Mouse (Mus musculus): ENCODE measurements at regions not wholly inside any gene's neighbourhood (a gene's known extent, or its start where the extent isn't known, plus 50 kb on each side); places are given as distances from the start of the nearest gene placed in this dataset.
"Not testable (repeated sequence)": the region's sequence is repeated elsewhere in the genome, so short reads cannot be mapped to it uniquely, and the experiment has no call there.

GRCm38 (mm10) chrX:130525770-130526169 is 776.2 kb downstream of the Diaph2 start:
- TF ChIP-seq CTCF (IDR thresholded peaks at IDR 0.05; ENCODE audit: low read depth) = no peak
- no peak for TF ChIP-seq EP300 (optimal IDR thresholded peaks at IDR 0.05)
- Histone ChIP-seq H3K9me3 (ENCODE audit: control insufficient read depth, low read length) (no peaks in the 10 kb centered on the region), H3K27ac (replicated peaks) (no peak overlapping the region), H3K4me2 (replicated peaks; ENCODE audit: low read depth) (no peak overlapping the region), H3K4me1 (replicated peaks; ENCODE audit: control insufficient read depth, insufficient read depth) (no peaks in the 10 kb centered on the region), H3K36me3 (ENCODE audit: control insufficient read depth, insufficient read depth, low read length) (no peaks in the 10 kb centered on the region), H3K27me3 (ENCODE audit: control insufficient read depth, insufficient read depth, low read length) (no peaks in the 10 kb centered on the region), H3K9ac (ENCODE audit: low read length) (no peak overlapping the region), H3K4me3 (ENCODE audit: low read depth, low read length) (no peak overlapping the region)
- ATAC-seq (ENCODE audit: low FRiP score, low TSS enrichment) (no peak), DNase-seq (ENCODE audit: low spot score) (no peak)
- WGBS = 81% methylated on average over 2 of the region's 2 CpGs

- no peak overlapping the region for H3K4me3 ChIP-seq (ENCODE audit: low read depth, low read length)
- H3K9ac ChIP-seq (ENCODE audit: low read length) = no peak overlapping the region
- H3K36me3 ChIP-seq (ENCODE audit: control insufficient read depth, insufficient read depth, low read length) = no peaks in the 10 kb centered on the region
- TF ChIP-seq CTCF (IDR thresholded peaks at IDR 0.05; ENCODE audit: low read depth) (no peak), EP300 (optimal IDR thresholded peaks at IDR 0.05) (no peak)
- H3K4me2 ChIP-seq (replicated peaks; ENCODE audit: low read depth) = no peak overlapping the region
- DNase-seq (ENCODE audit: low spot score) (no peak), ATAC-seq (ENCODE audit: low FRiP score, low TSS enrichment) (no peak)
- H3K27me3 ChIP-seq (ENCODE audit: control insufficient read depth, insufficient read depth, low read length) = no peaks in the 10 kb centered on the region
- no peaks in the 10 kb centered on the region for H3K9me3 ChIP-seq (ENCODE audit: control insufficient read depth, low read length)
- WGBS = 33% methylated on average over 9 of the region's 9 CpGs
- H3K4me1 ChIP-seq (replicated peaks; ENCODE audit: control insufficient read depth, insufficient read depth) = no peaks in the 10 kb centered on the region
- no peak overlapping the region for H3K27ac ChIP-seq (replicated peaks)
These were observed 783.9 kb downstream of the Diaph2 start for GRCm38 (mm10) chrX:130533171-130534156.

- not testable (repeated sequence) for H3K4me3 ChIP-seq (ENCODE audit: low read depth, low read length); DNase-seq (ENCODE audit: low spot score); H3K9me3 ChIP-seq (ENCODE audit: control insufficient read depth, low read length); H3K4me2 ChIP-seq (replicated peaks; ENCODE audit: low read depth); H3K36me3 ChIP-seq (ENCODE audit: control insufficient read depth, insufficient read depth, low read length); H3K27me3 ChIP-seq (ENCODE audit: control insufficient read depth, insufficient read depth, low read length); H3K9ac ChIP-seq (ENCODE audit: low read length); H3K27ac ChIP-seq (replicated peaks); ATAC-seq (ENCODE audit: low FRiP score, low TSS enrichment); H3K4me1 ChIP-seq (replicated peaks; ENCODE audit: control insufficient read depth, insufficient read depth)
- 92% methylated on average over 7 of the region's 8 CpGs for WGBS
These were observed 789.2 kb downstream of the Diaph2 start for GRCm38 (mm10) chrX:130538771-130539170.

- WGBS = 81% methylated on average over 5 of the region's 5 CpGs
- Histone ChIP-seq H3K4me1 (replicated peaks; ENCODE audit: control insufficient read depth, insufficient read depth) (no peaks in the 10 kb centered on the region), H3K27me3 (ENCODE audit: control insufficient read depth, insufficient read depth, low read length) (no peaks in the 10 kb centered on the region), H3K36me3 (ENCODE audit: control insufficient read depth, insufficient read depth, low read length) (no peaks in the 10 kb centered on the region), H3K4me3 (ENCODE audit: low read depth, low read length) (no peak overlapping the region), H3K9ac (ENCODE audit: low read length) (no peak overlapping the region), H3K4me2 (replicated peaks; ENCODE audit: low read depth) (no peak overlapping the region), H3K9me3 (ENCODE audit: control insufficient read depth, low read length) (no peaks in the 10 kb centered on the region), H3K27ac (replicated peaks) (no peak overlapping the region)
- DNase-seq (ENCODE audit: low spot score) (no peak), ATAC-seq (ENCODE audit: low FRiP score, low TSS enrichment) (no peak)
- TF ChIP-seq EP300 (optimal IDR thresholded peaks at IDR 0.05) (no peak), CTCF (IDR thresholded peaks at IDR 0.05; ENCODE audit: low read depth) (no peak)
These were observed 798.5 kb downstream of the Diaph2 start for GRCm38 (mm10) chrX:130548001-130548400.

- Histone ChIP-seq H3K36me3 (ENCODE audit: control insufficient read depth, insufficient read depth, low read length) (no peaks in the 10 kb centered on the region), H3K4me1 (replicated peaks; ENCODE audit: control insufficient read depth, insufficient read depth) (no peaks in the 10 kb centered on the region), H3K4me2 (replicated peaks; ENCODE audit: low read depth) (no peak overlapping the region), H3K9me3 (ENCODE audit: control insufficient read depth, low read length) (no peaks in the 10 kb centered on the region), H3K27ac (replicated peaks) (no peak overlapping the region), H3K9ac (ENCODE audit: low read length) (no peak overlapping the region), H3K27me3 (ENCODE audit: control insufficient read depth, insufficient read depth, low read length) (no peaks in the 10 kb centered on the region), H3K4me3 (ENCODE audit: low read depth, low read length) (no peak overlapping the region)
- TF ChIP-seq CTCF (IDR thresholded peaks at IDR 0.05; ENCODE audit: low read depth) = no peak
- no peak for TF ChIP-seq EP300 (optimal IDR thresholded peaks at IDR 0.05)
- 47% methylated on average over 3 of the region's 3 CpGs for WGBS
- ATAC-seq (ENCODE audit: low FRiP score, low TSS enrichment) (no peak), DNase-seq (ENCODE audit: low spot score) (no peak)
These were observed 799.7 kb downstream of the Diaph2 start for GRCm38 (mm10) chrX:130549275-130549674.

- no peak for ATAC-seq (ENCODE audit: low FRiP score, low TSS enrichment)
- WGBS = 69% methylated on average over 4 of the region's 4 CpGs
These were observed 800.4 kb downstream of the Diaph2 start for GRCm38 (mm10) chrX:130549925-130550324.

More at GRCm38 (mm10) chrX:130549925-130550324, 800.4 kb downstream of the Diaph2 start:
- Histone ChIP-seq H3K27ac (replicated peaks) (no peak overlapping the region), H3K9ac (ENCODE audit: low read length) (no peak overlapping the region), H3K27me3 (ENCODE audit: control insufficient read depth, insufficient read depth, low read length) (no peaks in the 10 kb centered on the region), H3K4me2 (replicated peaks; ENCODE audit: low read depth) (no peak overlapping the region), H3K4me3 (ENCODE audit: low read depth, low read length) (no peak overlapping the region), H3K36me3 (ENCODE audit: control insufficient read depth, insufficient read depth, low read length) (no peaks in the 10 kb centered on the region), H3K9me3 (ENCODE audit: control insufficient read depth, low read length) (no peaks in the 10 kb centered on the region), H3K4me1 (replicated peaks; ENCODE audit: control insufficient read depth, insufficient read depth) (no peaks in the 10 kb centered on the region)
- TF ChIP-seq CTCF (IDR thresholded peaks at IDR 0.05; ENCODE audit: low read depth) (no peak), EP300 (optimal IDR thresholded peaks at IDR 0.05) (no peak)
- DNase-seq (ENCODE audit: low spot score) = no peak
